Mouse (Mus musculus) olfactory bulb, adult 2 months (tissue): ENCODE results near the gene Cyp2d10.

ENCODE experiments used
- CTCF ChIP-seq: fragments of 200-500 bp; IDR thresholded peaks from 2 replicates; pipeline ENCODE4 v1.5.1; 2012; ENCODE audit warnings: low read depth, mild to moderate bottlenecking, low read length, moderate library complexity; ENCODE audit not compliant: insufficient read depth
- POLR2A ChIP-seq: fragments of 200-500 bp; IDR thresholded peaks from 2 replicates; pipeline ENCODE4 v1.6.1; 2012; ENCODE audit warnings: mild to moderate bottlenecking, low read depth, low read length, moderate library complexity; ENCODE audit not compliant: insufficient read depth

DNA sequence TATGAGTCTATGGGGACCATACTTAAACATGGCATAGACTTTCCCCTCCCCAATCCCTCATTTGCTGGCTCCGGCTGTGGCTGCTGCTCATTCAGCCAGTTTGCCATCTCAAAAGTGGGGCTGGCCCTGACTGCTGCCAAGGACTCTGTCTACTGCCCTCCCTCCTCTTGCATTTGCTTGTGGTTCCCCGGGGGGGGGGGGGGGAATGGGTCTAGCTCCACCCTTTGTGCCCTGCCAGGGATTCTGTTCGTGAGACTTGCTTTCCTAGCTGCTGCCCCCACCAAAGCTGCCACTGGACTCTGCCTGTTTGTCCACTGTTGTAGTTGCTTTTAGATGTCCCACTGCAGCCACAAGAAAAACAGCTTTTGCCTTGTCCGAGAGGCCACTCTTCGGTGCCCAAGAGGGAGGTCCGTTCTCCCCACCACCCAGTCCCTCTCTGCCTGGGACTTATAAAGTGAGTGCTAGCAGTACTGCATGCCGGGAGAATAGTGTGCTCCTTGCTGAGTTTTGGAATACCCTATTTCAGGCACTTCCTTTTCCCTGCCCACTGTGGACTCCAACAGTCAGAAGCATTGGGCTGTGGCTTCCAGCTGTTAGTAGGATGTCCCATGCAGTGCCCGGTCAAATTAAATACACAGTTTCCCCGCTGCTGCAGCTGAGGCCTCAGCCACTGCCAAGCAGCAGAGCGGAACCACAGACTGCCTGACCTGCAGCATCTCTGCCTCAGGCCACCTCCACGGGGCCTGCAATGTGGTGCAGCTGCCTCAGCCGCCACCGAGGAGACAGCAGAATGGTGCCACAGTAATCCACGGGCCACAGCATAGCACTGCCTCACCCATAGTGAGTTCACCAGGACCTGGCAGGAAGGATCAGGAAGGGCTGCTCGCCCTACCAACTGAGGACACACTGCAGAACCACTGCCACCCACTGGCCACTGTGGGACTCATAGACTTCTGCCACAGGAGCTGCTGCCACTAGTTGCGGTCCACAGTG lies 10.1 kb upstream of the Cyp2d10 start:
- TF ChIP-seq POLR2A, result 0 out of 2 replicates have a peak, but pooled peaks have one; percentile 17
- peak; percentile 41; the same call in 1 of the 2 replicates for TF ChIP-seq CTCF
